Mouse (Mus musculus): Measurements from ENCODE around the gene Spef2. TPM values are rescaled to one million over a fixed set of nuclear protein-coding genes. Genes with fewer than 3 reads are reported as not detected.

Spef2 gene
- polyA plus RNA-seq, 1 experiment from 2014 or later: 2.8 TPM

Other genes with a start within 250 kb of the Spef2 start
- gene Il7r, start 218.7 kb downstream of the Spef2 start, polyA plus RNA-seq (2016; fragmentation: Nextera tagmentation; extraction: Ambion mirVana): not detected in 2 replicates

All from hindbrain, embryonic 12.5 days (tissue).